Mouse (Mus musculus): ENCODE data around the gene Gnptab. TPM values are rescaled to one million over a fixed set of nuclear protein-coding genes. Genes with fewer than 3 reads are reported as not detected.
A peak's percentile ranks its signal among the peaks of the same experiment; 100 is the strongest.

Gene Gnptab
- polyA plus RNA-seq (2015; fragmentation: Nextera tagmentation; extraction: Ambion mirVana): 10.3 and 10.8 TPM in 2 replicates

- peak within 1 kb of the TSS; percentile 79 for H3K9ac ChIP-seq
- no peaks in the 10 kb centered on the region for H3K36me3 ChIP-seq
- no peaks in the 10 kb centered on the region for H3K9me3 ChIP-seq
- peak within 1 kb of the TSS; percentile 66 for H3K4me3 ChIP-seq
- peak; percentile 85 for ATAC-seq (ENCODE audit: insufficient number of reproducible peaks, insufficient read depth, low FRiP score, low TSS enrichment, low read depth)
- H3K4me2 ChIP-seq: peak within 1 kb of the TSS; percentile 87
- 0 out of 2 replicates have a peak, but pooled peaks cover 5% of the 10 kb centered on the region for H3K27me3 ChIP-seq
- peaks cover 19% of the 10 kb centered on the region for H3K4me1 ChIP-seq
- under 1% methylated on average over 87 of the region's 87 CpGs for WGBS
- H3K27ac ChIP-seq: peak within 1 kb of the TSS; percentile 66
Measured at GRCm38 (mm10) chr10:88379013-88379885, at the start of gene Gnptab, which contains the start of gene Dram1. Gene Gnptab, plus strand, starts transcription at chr10:88379132. Gene Dram1, minus strand, starts transcription at chr10:88379080.

- H3K36me3 ChIP-seq: no peaks in the 10 kb centered on the region
- no peaks in the 10 kb centered on the region for H3K27me3 ChIP-seq
- WGBS: 28% methylated on average over 5 of the region's 5 CpGs
- H3K9ac ChIP-seq: no peak overlapping the region
- no peak overlapping the region for H3K4me3 ChIP-seq
- no peak overlapping the region for H3K4me2 ChIP-seq
- H3K4me1 ChIP-seq: no peaks in the 10 kb centered on the region
- no peaks in the 10 kb centered on the region for H3K9me3 ChIP-seq
- no peak overlapping the region for H3K27ac ChIP-seq
- no peak for ATAC-seq (ENCODE audit: insufficient number of reproducible peaks, insufficient read depth, low FRiP score, low TSS enrichment, low read depth)
Measured at GRCm38 (mm10) chr10:88330695-88331094, 48.2 kb upstream of the Gnptab start.

- 89% methylated on average over 9 of the region's 9 CpGs for WGBS
- ATAC-seq (ENCODE audit: insufficient number of reproducible peaks, insufficient read depth, low FRiP score, low TSS enrichment, low read depth): no peak
- peaks cover 2% of the 10 kb centered on the region; the same call in 1 of the 2 replicates for H3K4me1 ChIP-seq
- H3K9ac ChIP-seq: no peak overlapping the region
- H3K27ac ChIP-seq: no peak overlapping the region
- H3K9me3 ChIP-seq: no peaks in the 10 kb centered on the region
- no peak overlapping the region for H3K4me3 ChIP-seq
- no peak overlapping the region for H3K4me2 ChIP-seq
- no peaks in the 10 kb centered on the region for H3K36me3 ChIP-seq
- no peaks in the 10 kb centered on the region for H3K27me3 ChIP-seq
Measured at GRCm38 (mm10) chr10:88340660-88341059, 38.3 kb upstream of the Gnptab start.

GRCm38 (mm10) chr10:88341368-88341767, 37.6 kb upstream of the Gnptab start:
- Histone ChIP-seq H3K9me3 (no peaks in the 10 kb centered on the region), H3K27me3 (no peaks in the 10 kb centered on the region), H3K4me1 (peaks cover 8% of the 10 kb centered on the region; the same call in 1 of the 2 replicates), H3K9ac (no peak overlapping the region), H3K4me2 (no peak overlapping the region), H3K27ac (no peak overlapping the region), H3K36me3 (no peaks in the 10 kb centered on the region), H3K4me3 (no peak overlapping the region)
- WGBS: 88% methylated on average over 6 of the region's 6 CpGs
- ATAC-seq (ENCODE audit: insufficient number of reproducible peaks, insufficient read depth, low FRiP score, low TSS enrichment, low read depth): no peak

- H3K36me3 ChIP-seq: no peaks in the 10 kb centered on the region
- 53% methylated on average over 11 of the region's 11 CpGs for WGBS
- no peaks in the 10 kb centered on the region for H3K9me3 ChIP-seq
- 0 out of 2 replicates have a peak overlapping the region, but pooled peaks have one; percentile 23 for H3K27ac ChIP-seq
- H3K27me3 ChIP-seq: no peaks in the 10 kb centered on the region
- H3K4me3 ChIP-seq: no peak overlapping the region
- no peak for ATAC-seq (ENCODE audit: insufficient number of reproducible peaks, insufficient read depth, low FRiP score, low TSS enrichment, low read depth)
- no peak overlapping the region for H3K4me2 ChIP-seq
- no peak overlapping the region for H3K9ac ChIP-seq
- H3K4me1 ChIP-seq: peaks cover 16% of the 10 kb centered on the region; the same call in 1 of the 2 replicates
Measured at GRCm38 (mm10) chr10:88345899-88346401, 33.0 kb upstream of the Gnptab start.

GRCm38 (mm10) chr10:88346454-88347245, 32.3 kb upstream of the Gnptab start:
- no peaks in the 10 kb centered on the region for H3K9me3 ChIP-seq
- ATAC-seq (ENCODE audit: insufficient number of reproducible peaks, insufficient read depth, low FRiP score, low TSS enrichment, low read depth): no peak
- H3K27ac ChIP-seq: 0 out of 2 replicates have a peak overlapping the region, but pooled peaks have one; percentile 23
- H3K27me3 ChIP-seq: no peaks in the 10 kb centered on the region
- no peak overlapping the region for H3K4me2 ChIP-seq
- no peak overlapping the region for H3K9ac ChIP-seq
- WGBS: 67% methylated on average over 12 of the region's 12 CpGs
- H3K4me3 ChIP-seq: no peak overlapping the region
- peaks cover 18% of the 10 kb centered on the region; the same call in 1 of the 2 replicates for H3K4me1 ChIP-seq
- no peaks in the 10 kb centered on the region for H3K36me3 ChIP-seq

- Histone ChIP-seq H3K9me3 (no peaks in the 10 kb centered on the region), H3K9ac (no peak overlapping the region), H3K4me1 (peaks cover 16% of the 10 kb centered on the region; the same call in 1 of the 2 replicates), H3K4me3 (no peak overlapping the region), H3K27me3 (no peaks in the 10 kb centered on the region), H3K36me3 (no peaks in the 10 kb centered on the region), H3K4me2 (no peak overlapping the region), H3K27ac (no peak overlapping the region)
- no peak for ATAC-seq (ENCODE audit: insufficient number of reproducible peaks, insufficient read depth, low FRiP score, low TSS enrichment, low read depth)
- 26% methylated on average over 8 of the region's 8 CpGs for WGBS
Measured at GRCm38 (mm10) chr10:88349800-88350199, 29.1 kb upstream of the Gnptab start.

- Histone ChIP-seq H3K9ac (no peak overlapping the region), H3K4me2 (no peak overlapping the region), H3K27me3 (no peaks in the 10 kb centered on the region), H3K27ac (no peak overlapping the region), H3K4me3 (no peak overlapping the region), H3K9me3 (no peaks in the 10 kb centered on the region), H3K4me1 (peaks cover 16% of the 10 kb centered on the region; the same call in 1 of the 2 replicates), H3K36me3 (no peaks in the 10 kb centered on the region)
- WGBS: 60% methylated on average over 2 of the region's 2 CpGs
- ATAC-seq (ENCODE audit: insufficient number of reproducible peaks, insufficient read depth, low FRiP score, low TSS enrichment, low read depth): no peak
Measured at GRCm38 (mm10) chr10:88350687-88351086, 28.2 kb upstream of the Gnptab start.

GRCm38 (mm10) chr10:88351411-88352103, 27.4 kb upstream of the Gnptab start:
- ATAC-seq (ENCODE audit: insufficient number of reproducible peaks, insufficient read depth, low FRiP score, low TSS enrichment, low read depth): no peak
- Histone ChIP-seq H3K4me3 (no peak overlapping the region), H3K9ac (no peak overlapping the region), H3K27me3 (peaks cover 7% of the 10 kb centered on the region), H3K9me3 (no peaks in the 10 kb centered on the region), H3K4me1 (peaks cover 12% of the 10 kb centered on the region), H3K36me3 (no peaks in the 10 kb centered on the region), H3K4me2 (no peak overlapping the region), H3K27ac (no peak overlapping the region)
- 63% methylated on average over 5 of the region's 5 CpGs for WGBS

GRCm38 (mm10) chr10:88352549-88352948, 26.4 kb upstream of the Gnptab start:
- peaks cover 12% of the 10 kb centered on the region for H3K4me1 ChIP-seq
- H3K36me3 ChIP-seq: no peaks in the 10 kb centered on the region
- H3K4me2 ChIP-seq: no peak overlapping the region
- no peak overlapping the region for H3K27ac ChIP-seq
- no peak for ATAC-seq (ENCODE audit: insufficient number of reproducible peaks, insufficient read depth, low FRiP score, low TSS enrichment, low read depth)
- 91% methylated on average over 2 of the region's 2 CpGs for WGBS
- no peak overlapping the region for H3K9ac ChIP-seq
- H3K9me3 ChIP-seq: no peaks in the 10 kb centered on the region
- H3K4me3 ChIP-seq: no peak overlapping the region
- H3K27me3 ChIP-seq: peaks cover 14% of the 10 kb centered on the region

GRCm38 (mm10) chr10:88354599-88354998, 24.3 kb upstream of the Gnptab start:
- 74% methylated on average over 5 of the region's 5 CpGs for WGBS

More at GRCm38 (mm10) chr10:88354599-88354998, 24.3 kb upstream of the Gnptab start:
- H3K9me3 ChIP-seq: no peaks in the 10 kb centered on the region
- no peaks in the 10 kb centered on the region for H3K36me3 ChIP-seq
- H3K4me2 ChIP-seq: no peak overlapping the region
- H3K4me3 ChIP-seq: no peak overlapping the region
- no peak for ATAC-seq (ENCODE audit: insufficient number of reproducible peaks, insufficient read depth, low FRiP score, low TSS enrichment, low read depth)
- peaks cover 12% of the 10 kb centered on the region for H3K4me1 ChIP-seq
- no peak overlapping the region for H3K9ac ChIP-seq
- peaks cover 14% of the 10 kb centered on the region for H3K27me3 ChIP-seq
- H3K27ac ChIP-seq: no peak overlapping the region

Measured in embryonic facial prominence, embryonic 13.5 days (tissue).